Mouse (Mus musculus) ES-E14 (cell line): Measurements from ENCODE around the gene Sdf2l1. TPM values are rescaled to one million over a fixed set of nuclear protein-coding genes. Genes with fewer than 3 reads are reported as not detected.
A peak's percentile ranks its signal among the peaks of the same experiment; 100 is the strongest.

Experiments used
- DNase-seq: peaks from one replicate; pipeline ENCODE4 v3.0.0-alpha.2; 2013; ENCODE audit warnings: low read depth, low spot score
- H3K27ac ChIP-seq: 2 replicates; pipeline ENCODE4 v1.5.1; 2012; ENCODE audit warnings: low read depth, mild to moderate bottlenecking, low read length, moderate library complexity, mixed read lengths; ENCODE audit not compliant: poor library complexity, insufficient read depth, severe bottlenecking
- H3K36me3 ChIP-seq: 2 replicates; pipeline ENCODE4 v1.6.1; 2012; ENCODE audit warnings: mild to moderate bottlenecking, low read length, moderate library complexity, mixed read lengths; ENCODE audit not compliant: control insufficient read depth, poor library complexity, insufficient read depth, severe bottlenecking
- H3K4me1 ChIP-seq, 2 experiments: fragments of 150-350 bp in 1 of 2; sonication (generic) in 1 of 2; 2 replicates each; pipeline ENCODE4 v1.6.1; 2012; ENCODE audit warnings: low read length in 2 of 2, mild to moderate bottlenecking in 1 of 2, mixed read lengths in 1 of 2; ENCODE audit not compliant: control insufficient read depth in 2 of 2, insufficient read depth in 2 of 2, poor library complexity in 1 of 2
- H3K4me3 ChIP-seq, 2 experiments: fragments of 150-350 bp in 1 of 2; sonication (generic) in 1 of 2; 2 replicates each; pipeline ENCODE4 v1.5.1; 2012; ENCODE audit warnings: low read length in 2 of 2, low read depth in 1 of 2, mild to moderate bottlenecking in 1 of 2, mixed read lengths in 1 of 2; ENCODE audit not compliant: insufficient read depth in 1 of 2, poor library complexity in 1 of 2, severe bottlenecking in 1 of 2
- H3K9ac ChIP-seq: 2 replicates; pipeline ENCODE4 v1.6.1; 2012; ENCODE audit warnings: low read depth, mild to moderate bottlenecking, low read length, mixed read lengths; ENCODE audit not compliant: poor library complexity, insufficient read depth, severe bottlenecking
- H3K9me3 ChIP-seq: fragments of 150-350 bp; sonication (generic); 2 replicates; pipeline ENCODE4 v1.6.1; 2012; ENCODE audit warnings: low read depth, mild to moderate bottlenecking, low read length; ENCODE audit not compliant: control insufficient read depth, insufficient read depth
- CHD2 ChIP-seq: IDR thresholded peaks from 2 replicates; pipeline ENCODE4 v1.6.1; 2014; ENCODE audit warnings: mild to moderate bottlenecking, low read depth, low read length, inconsistent platforms
- HCFC1 ChIP-seq: IDR thresholded peaks from 2 replicates; pipeline ENCODE4 v1.6.1; 2012; ENCODE audit warnings: low read length, inconsistent platforms, borderline replicate concordance; ENCODE audit not compliant: insufficient read depth
- MAFK ChIP-seq: IDR thresholded peaks from 2 replicates; pipeline ENCODE4 v1.6.1; 2014; ENCODE audit warnings: mild to moderate bottlenecking, low read depth, low read length, inconsistent platforms; ENCODE audit not compliant: insufficient read depth
- ZC3H11A ChIP-seq: IDR thresholded peaks from 2 replicates; pipeline ENCODE4 v1.6.1; 2012; ENCODE audit warnings: low read depth, mild to moderate bottlenecking, inconsistent platforms, low read length, borderline replicate concordance
- ZNF384 ChIP-seq: IDR thresholded peaks from 2 replicates; pipeline ENCODE4 v1.6.1; 2012; ENCODE audit warnings: low read depth, low read length, inconsistent platforms
- in situ Hi-C, 2 experiments: fragments of 600-800 bp; cut with MboI; formaldehyde crosslinking; loops; one replicate each; pipeline ENCODE4 v1.15.1; 2025; ENCODE audit warnings: low sequenced_read_pairs in 2 of 2, inconsistent platforms in 1 of 2; ENCODE audit not compliant: unreplicated experiment in 2 of 2
- total RNA-seq: library from RNA; depleted of rRNA; stranded (reverse); fragments of 300-350 nt; gene quantifications from 2 replicates; pipeline ENCODE4 v1.2.3, GENCODE M21; 2012

Gene Sdf2l1
- total RNA-seq, 1 experiment, result 112 TPM

GRCm38 (mm10) chr16:17131191-17132088 lies 743 bp downstream of the Sdf2l1 start:
- H3K9me3 ChIP-seq, result no peaks in the 10 kb centered on the region
- DNase-seq, result no peak
- peak overlapping the region; percentile 88 to 93 for H3K4me3 ChIP-seq
- no peak overlapping the region for H3K27ac ChIP-seq
- peak overlapping the region; percentile 81 for H3K9ac ChIP-seq
- TF ChIP-seq ZC3H11A (no peak), CHD2 (no peak), MAFK (no peak), ZNF384 (no peak), HCFC1 (no peak)
- H3K36me3 ChIP-seq, result peaks cover 4% of the 10 kb centered on the region; the same call in 1 of the 2 replicates
- no peaks in the 10 kb centered on the region for H3K4me1 ChIP-seq
- in situ Hi-C loops, result loop anchor here in 1 of 2 experiments (10.0 kb wide), 1 partner anchor 153 kb away; no protein-coding TSS in a partner anchor

- no peak for TF ChIP-seq ZNF384
- TF ChIP-seq ZC3H11A, result peak; percentile 35; the same call in 1 of the 2 replicates
- no peak for TF ChIP-seq CHD2
- Histone ChIP-seq H3K36me3 (peaks cover 9% of the 10 kb centered on the region; the same call in 1 of the 2 replicates), H3K4me1 (peaks cover 2 to 4% of the 10 kb centered on the region in 2 experiments; a peak in 1 of 4 replicates), H3K27ac (no peak overlapping the region), H3K9ac (no peak overlapping the region), H3K9me3 (no peaks in the 10 kb centered on the region), H3K4me3 (no peak overlapping the region)
- peak; percentile 53 for DNase-seq
- in situ Hi-C loops, result no loop called here
Measured at GRCm38 (mm10) chr16:17127292-17127691, 4.9 kb downstream of the Sdf2l1 start.

- H3K4me1 ChIP-seq, result peaks cover 5 to 7% of the 10 kb centered on the region in 2 experiments; a peak in 1 of 4 replicates
- peak within 1 kb of the TSS; percentile 77 to 88 for H3K4me3 ChIP-seq
- H3K9ac ChIP-seq, result peak within 1 kb of the TSS; percentile 91
- peak; percentile 76 for DNase-seq
- in situ Hi-C loops, result no loop called here
- H3K36me3 ChIP-seq, result peaks cover 11% of the 10 kb centered on the region
- no peaks in the 10 kb centered on the region for H3K9me3 ChIP-seq
- H3K27ac ChIP-seq, result peak within 1 kb of the TSS; percentile 54
- TF ChIP-seq ZC3H11A, result no peak
- no peak for TF ChIP-seq HCFC1
- no peak for TF ChIP-seq MAFK
- no peak for TF ChIP-seq ZNF384
- TF ChIP-seq CHD2, result peak; percentile 68; the same call in 1 of the 2 replicates
Measured at GRCm38 (mm10) chr16:17124871-17125520, 7.2 kb downstream of the Sdf2l1 start, which contains the start of gene 2610318N02Rik. TSS of gene 2610318N02Rik (minus strand) at chr16:17125167.

GRCm38 (mm10) chr16:17124119-17124870 lies 7.9 kb downstream of the Sdf2l1 start:
- Histone ChIP-seq H3K4me1 (peaks cover 5 to 7% of the 10 kb centered on the region in 2 experiments; a peak in 1 of 4 replicates), H3K9ac (peak overlapping the region; percentile 91), H3K9me3 (no peaks in the 10 kb centered on the region), H3K4me3 (peak overlapping the region; percentile 77 to 88), H3K36me3 (peaks cover 15% of the 10 kb centered on the region), H3K27ac (peak overlapping the region; percentile 54; the same call in 1 of the 2 replicates)
- DNase-seq, result no peak
- TF ChIP-seq HCFC1 (no peak), MAFK (no peak), CHD2 (no peak), ZC3H11A (no peak), ZNF384 (no peak)
- in situ Hi-C loops, result no loop called here
